8 mouse cellular contexts compared by ENCODE assay signal in the genomic region with DNA sequence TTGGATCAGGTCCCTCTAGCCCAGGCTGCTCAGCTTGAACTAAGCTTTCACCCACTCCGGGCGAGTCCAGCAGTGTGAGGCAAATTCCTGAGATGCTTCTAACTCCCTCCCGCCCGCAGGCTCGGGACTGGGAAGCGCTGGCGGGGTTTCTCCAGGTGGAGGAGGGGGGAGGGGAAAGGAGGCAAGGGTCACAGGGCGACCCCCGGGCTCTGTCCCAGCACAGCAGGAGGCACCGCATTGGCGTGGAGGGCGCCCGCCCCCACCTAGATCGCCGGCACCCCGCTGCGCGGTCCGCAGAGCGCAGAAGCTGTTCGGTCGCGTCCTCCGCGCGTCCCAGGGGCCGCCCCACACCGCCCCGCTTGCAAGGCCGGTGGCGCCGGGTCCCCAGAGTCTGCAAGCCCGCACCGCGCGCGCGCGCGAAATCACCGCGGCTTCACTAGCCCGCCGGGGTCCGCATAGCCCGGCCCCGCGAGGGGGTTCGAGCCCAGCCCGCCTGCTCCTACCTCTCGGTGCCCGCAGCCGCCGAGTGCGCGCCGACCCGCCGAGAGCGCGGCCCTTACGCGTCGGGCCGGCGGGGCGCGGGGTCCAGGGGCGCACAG.
DNase-seq lines count a peak whose midpoint lies in the region; ATAC-seq and TF ChIP-seq lines count a peak whose summit lies in the region.

No protein-coding gene starts in this region.

- H3K79me2 ChIP-seq in myocyte (ENCODE audit: control insufficient read depth, insufficient read depth) = peaks cover 52% of the 10 kb centered on the region

- DNase-seq in cerebellum, adult 11 months = peak; percentile 67
- DNase-seq in NIH3T3 (ENCODE audit: low read depth) = peak; percentile 70
- DNase-seq in embryo, embryonic 11 days = peak; percentile 72
- peak; percentile 47 to 63 for DNase-seq in heart, postnatal 36 days
- peak; percentile 49 for DNase-seq in left cerebral cortex, postnatal 4 days
- DNase-seq in urinary bladder, adult 2 months (ENCODE audit: low spot score) = peak; percentile 62

- TF ChIP-seq POLR2A in myocyte (IDR thresholded peaks at IDR 0.05; ENCODE audit: insufficient read length, low read depth) = no peak

- H3ac ChIP-seq in myocyte (ENCODE audit: control insufficient read depth, insufficient read length) = peak overlapping the region; percentile 27

- H3K4me2 ChIP-seq in myocyte (ENCODE audit: low read depth) = peak overlapping the region; percentile 98

- H3K36me3 ChIP-seq in myocyte (ENCODE audit: control insufficient read depth, insufficient read depth) = no peaks in the 10 kb centered on the region

- no peak for ATAC-seq in cerebellum, adult (ENCODE audit: insufficient number of reproducible peaks, low FRiP score, low TSS enrichment)

- peak overlapping the region; percentile 26 for H3K4me3 ChIP-seq in myocyte

- H3K27me3 ChIP-seq in myocyte (ENCODE audit: control insufficient read depth, insufficient read depth, insufficient read length) = no peaks in the 10 kb centered on the region

- intact Hi-C loops in heart, postnatal 36 days (cut with DNase I) = loop anchor here (2.0 to 5.0 kb wide), 2 partner anchors 27 to 546 kb away; no protein-coding TSS in a partner anchor
- intact Hi-C loops in left cerebral cortex, postnatal 4 days (cut with DNase I) = loop anchor here (5.0 kb wide), 1 partner anchor 76 kb away; no protein-coding TSS in a partner anchor

TF ChIP-seq in myocyte, 11 proteins besides CTCF, POLR2A, EP300 and RAD21:
- no peak for TF ChIP-seq SRF (IDR thresholded peaks at IDR 0.05; ENCODE audit: control insufficient read depth, insufficient read length, low read depth)
- no peak for TF ChIP-seq REST (IDR thresholded peaks at IDR 0.05; ENCODE audit: insufficient read depth, insufficient read length)
- peak in 1 of 3 experiments; percentile 49 for TF ChIP-seq MYOG (IDR thresholded peaks at IDR 0.05; ENCODE audit: control insufficient read depth in 1 of 3, insufficient read depth in 1 of 3, insufficient read length in 2 of 3, low read depth in 2 of 3)
- TF ChIP-seq CEBPB (IDR thresholded peaks at IDR 0.05; ENCODE audit: insufficient read depth, poor library complexity, severe bottlenecking) = no peak
- no peak for TF ChIP-seq USF1 (IDR thresholded peaks at IDR 0.05; ENCODE audit: low read depth)
- peak in 1 of 3 experiments; percentile 0 for TF ChIP-seq MYOD1 (IDR thresholded peaks at IDR 0.05; ENCODE audit: control insufficient read depth in 1 of 3, insufficient read length in 2 of 3, low read depth in 2 of 3)
